Mouse (Mus musculus) embryonic fibroblast, embryonic 13.5 days (primary cell): ENCODE data around the gene Btn2a2.

Source experiments
- CTCF ChIP-seq: IDR thresholded peaks from 2 replicates; pipeline ENCODE4 v1.5.1; 2011; ENCODE audit warnings: mild to moderate bottlenecking, control low read depth, low read length, moderate library complexity, borderline replicate concordance; ENCODE audit not compliant: insufficient read depth
- POLR2A ChIP-seq: IDR thresholded peaks from 2 replicates; pipeline ENCODE4 v1.6.1; 2011; ENCODE audit warnings: low read depth, mild to moderate bottlenecking, control low read depth, low read length, moderate library complexity

- no peak for TF ChIP-seq CTCF
- no peak for TF ChIP-seq POLR2A
These were observed 52.4 kb downstream of the Btn2a2 start for GRCm38 (mm10) chr13:23436231-23436661.
